Mouse (Mus musculus) liver, embryonic 11.5 days (tissue): ENCODE data around the gene Gm49378. TPM values are rescaled to one million over a fixed set of nuclear protein-coding genes. Genes with fewer than 3 reads are reported as not detected.
A peak's percentile ranks its signal among the peaks of the same experiment; 100 is the strongest.

ENCODE experiments used
- ATAC-seq: fragments of 200-750 bp; cut with Nextera tagmentation; replicated peaks from 2 replicates; pipeline ENCODE4 v1.8.0; 2017; ENCODE audit warnings: moderate number of reproducible peaks, mild to moderate bottlenecking, moderate TSS enrichment, moderate library complexity; ENCODE audit not compliant: low FRiP score
- DNase-seq: peaks from one replicate; pipeline ENCODE4 v3.0.0-alpha.2; 2017; ENCODE audit warnings: low spot score
- H3K27ac ChIP-seq: fragments of 300-500 bp; sonication (generic); 2 replicates; pipeline ENCODE4 v1.5.1; 2014; ENCODE audit warnings: mild to moderate bottlenecking, low read depth, low read length, control low read depth
- H3K27me3 ChIP-seq: fragments of 300-500 bp; sonication (generic); replicated peaks from 2 replicates; pipeline ENCODE4 v1.6.1; 2014; ENCODE audit warnings: low read length, mixed read lengths; ENCODE audit not compliant: control insufficient read depth, insufficient read depth
- H3K36me3 ChIP-seq: fragments of 300-500 bp; sonication (generic); 2 replicates; pipeline ENCODE4 v1.6.1; 2014; ENCODE audit warnings: mild to moderate bottlenecking, low read length, moderate library complexity, mixed read lengths; ENCODE audit not compliant: control insufficient read depth, insufficient read depth
- H3K4me1 ChIP-seq: fragments of 300-500 bp; sonication (generic); replicated peaks from 2 replicates; pipeline ENCODE4 v1.6.1; 2014; ENCODE audit warnings: low read length, mixed read lengths; ENCODE audit not compliant: control insufficient read depth, insufficient read depth
- H3K4me2 ChIP-seq: fragments of 300-500 bp; sonication (generic); 2 replicates; pipeline ENCODE4 v1.6.1; 2014; ENCODE audit warnings: mild to moderate bottlenecking, control low read depth, moderate library complexity
- H3K4me3 ChIP-seq: fragments of 300-500 bp; sonication (generic); 2 replicates; pipeline ENCODE4 v1.5.1; 2014; ENCODE audit warnings: low read depth, low read length, control low read depth
- H3K9ac ChIP-seq: fragments of 300-500 bp; sonication (generic); 2 replicates; pipeline ENCODE4 v1.6.1; 2014; ENCODE audit warnings: low read depth, low read length, control low read depth
- H3K9me3 ChIP-seq: fragments of 300-500 bp; sonication (generic); 2 replicates; pipeline ENCODE4 v1.6.1; 2016; ENCODE audit warnings: low read length, inconsistent platforms, mixed read lengths; ENCODE audit not compliant: control insufficient read depth
- WGBS: fragments of 180-500 bp; shearing (Covaris S2); extraction: QIAGEN DNeasy Blood & Tissue Kit; methylation state at CpG from one replicate; pipeline ENCODE4 v1.1.7; 2014; 5-methylcytosine and 5-hydroxymethylcytosine counted together
- polyA plus RNA-seq: library from polyadenylated mRNA; unstranded; fragments of >200 nt; fragmentation: Nextera tagmentation; extraction: Ambion mirVana; gene quantifications from 2 replicates; pipeline ENCODE4 v1.2.1, GENCODE M21; 2014

The Gm49378 gene
- polyA plus RNA-seq = 2.7 and 2.8 TPM in 2 replicates

- Histone ChIP-seq H3K27ac (no peak within 1 kb of the TSS), H3K9ac (no peak within 1 kb of the TSS), H3K27me3 (no peaks in the 10 kb centered on the region), H3K36me3 (peaks cover 36% of the 10 kb centered on the region), H3K4me1 (peaks cover 20% of the 10 kb centered on the region), H3K9me3 (no peaks in the 10 kb centered on the region), H3K4me2 (no peak within 1 kb of the TSS), H3K4me3 (no peak within 1 kb of the TSS)
- WGBS = 94% methylated on average over 9 of the region's 9 CpGs
- DNase-seq (no peak), ATAC-seq (no peak)
Measured at GRCm38 (mm10) chr14:55637795-55638194, at the start of gene Gm49378. Gene Gm49378, minus strand, starts transcription at chr14:55637895.

DNA sequence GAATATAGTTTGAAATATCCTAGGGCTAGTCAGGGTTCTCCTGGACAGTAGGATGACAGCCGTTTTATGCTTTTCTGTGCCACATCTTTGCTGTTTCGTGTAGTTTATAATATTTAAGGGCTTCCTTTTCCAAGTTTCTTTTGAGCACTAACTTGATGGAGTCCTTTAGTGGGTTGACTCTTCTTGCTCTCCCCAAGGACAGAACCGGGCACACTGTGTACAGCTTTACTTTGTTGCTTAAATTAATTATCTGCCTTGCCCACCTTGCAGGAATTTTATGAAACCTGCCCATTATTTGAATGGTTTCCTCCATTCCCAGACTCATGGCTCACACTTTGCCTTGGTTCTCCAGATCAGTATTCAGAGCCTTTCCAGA, 44.4 kb upstream of the Gm49378 start:
- no peak for DNase-seq
- Histone ChIP-seq H3K9ac (peak overlapping the region; percentile 83), H3K4me1 (no peaks in the 10 kb centered on the region; the same call in 1 of the 2 replicates), H3K9me3 (no peaks in the 10 kb centered on the region), H3K4me2 (peak overlapping the region; percentile 86), H3K4me3 (peak overlapping the region; percentile 76), H3K36me3 (peaks cover 22% of the 10 kb centered on the region), H3K27me3 (no peaks in the 10 kb centered on the region), H3K27ac (peak overlapping the region; percentile 32; the same call in 1 of the 2 replicates)
- ATAC-seq = peak; percentile 3; the same call in 1 of the 2 replicates
- 17% methylated on average over 3 of the region's 3 CpGs for WGBS

DNA sequence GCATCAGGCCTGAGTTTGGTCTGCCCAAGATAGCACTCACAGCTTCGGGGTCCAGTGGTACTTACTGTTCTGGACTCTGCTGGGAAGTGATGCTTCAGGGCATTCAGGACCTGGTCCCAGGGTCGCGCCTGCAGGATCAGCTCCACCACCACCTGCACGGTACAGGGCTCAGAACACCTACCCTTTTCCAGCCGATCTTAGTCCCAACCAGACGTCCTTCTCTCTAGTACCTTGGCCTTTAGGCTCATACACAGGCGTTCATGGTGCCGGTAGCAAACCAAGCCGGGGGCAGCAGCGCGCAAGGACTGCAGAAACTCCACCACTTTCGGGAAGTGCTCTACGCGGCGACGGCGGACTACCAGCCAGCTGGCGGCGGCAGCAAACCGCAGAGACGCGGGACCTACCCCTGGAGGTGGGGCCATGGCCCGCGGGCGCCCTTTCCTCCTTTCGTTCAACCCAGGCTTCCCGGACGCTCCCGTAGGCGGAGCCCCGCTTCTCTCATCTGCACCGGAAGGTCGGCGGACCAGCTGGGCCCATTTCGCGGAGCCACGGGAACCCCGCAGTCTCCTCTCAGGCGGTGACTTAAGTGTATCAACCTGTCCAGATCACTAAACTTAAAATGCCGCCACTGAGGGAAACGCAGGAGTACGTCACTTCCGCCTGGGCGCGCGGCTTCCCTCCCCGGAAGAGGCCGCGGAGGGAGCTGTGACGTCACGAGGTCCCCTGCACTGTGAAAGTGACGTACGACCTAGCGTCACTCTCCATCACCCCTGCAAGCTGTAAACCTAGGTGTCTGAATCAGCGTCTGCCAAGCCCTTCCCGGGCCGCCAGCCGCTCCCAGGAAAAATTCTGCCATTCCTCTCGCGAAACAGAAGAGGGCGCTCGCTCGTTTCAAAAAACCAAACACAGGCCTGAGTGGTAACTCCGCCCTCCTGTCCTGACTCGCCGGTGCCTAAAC, 43.7 kb upstream of the Gm49378 start, which contains the start of gene Tinf2:
TSS of gene Tinf2 (minus strand) at position 661 of the 958 bp plus-strand sequence.
- Histone ChIP-seq H3K27ac (peak within 1 kb of the TSS; percentile 88), H3K4me2 (peak within 1 kb of the TSS; percentile 86), H3K9me3 (no peaks in the 10 kb centered on the region), H3K9ac (peak within 1 kb of the TSS; percentile 83), H3K27me3 (no peaks in the 10 kb centered on the region), H3K4me1 (no peaks in the 10 kb centered on the region; the same call in 1 of the 2 replicates), H3K36me3 (peaks cover 25% of the 10 kb centered on the region), H3K4me3 (peak within 1 kb of the TSS; percentile 76)
- ATAC-seq (peak; percentile 94), DNase-seq (peak; percentile 95)
- WGBS = under 1% methylated on average over 66 of the region's 66 CpGs

DNA sequence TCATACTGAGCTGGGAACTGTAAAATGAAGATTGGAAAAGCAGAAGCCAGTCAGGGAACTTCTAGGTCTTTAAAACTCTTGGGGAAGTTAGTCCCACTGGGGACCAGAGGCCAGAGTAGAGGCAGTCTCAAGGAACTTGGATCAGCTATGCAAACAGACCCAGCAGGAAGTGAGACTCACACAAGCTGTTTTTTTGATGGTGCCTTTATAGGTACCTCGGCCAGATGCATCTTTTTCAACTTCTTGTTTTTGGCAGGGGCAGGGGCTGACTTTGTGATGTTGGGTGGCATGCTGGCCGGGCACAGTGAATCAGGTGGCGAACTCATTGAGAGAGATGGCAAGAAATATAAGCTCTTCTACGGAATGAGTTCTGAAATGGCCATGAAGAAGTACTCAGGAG, 39.9 kb upstream of the Gm49378 start:
- ATAC-seq (no peak), DNase-seq (no peak)
- Histone ChIP-seq H3K4me1 (no peaks in the 10 kb centered on the region; the same call in 1 of the 2 replicates), H3K27ac (no peak overlapping the region), H3K36me3 (peaks cover 32% of the 10 kb centered on the region), H3K4me2 (no peak overlapping the region), H3K9ac (no peak overlapping the region), H3K9me3 (no peaks in the 10 kb centered on the region), H3K27me3 (no peaks in the 10 kb centered on the region), H3K4me3 (no peak overlapping the region)
- 80% methylated on average over 4 of the region's 4 CpGs for WGBS

- DNase-seq (no peak), ATAC-seq (no peak)
- peak overlapping the region; percentile 71 for H3K4me3 ChIP-seq
- H3K4me2 ChIP-seq = peak overlapping the region; percentile 93
- no peaks in the 10 kb centered on the region for H3K27me3 ChIP-seq
- no peaks in the 10 kb centered on the region for H3K9me3 ChIP-seq
- peak overlapping the region; percentile 86 for H3K27ac ChIP-seq
- H3K4me1 ChIP-seq = peaks cover 9% of the 10 kb centered on the region
- peaks cover 15% of the 10 kb centered on the region for H3K36me3 ChIP-seq
- 67% methylated on average over 7 of the region's 7 CpGs for WGBS
- peak overlapping the region; percentile 47 for H3K9ac ChIP-seq
Measured at GRCm38 (mm10) chr14:55672741-55673060, 35.0 kb upstream of the Gm49378 start.

DNA sequence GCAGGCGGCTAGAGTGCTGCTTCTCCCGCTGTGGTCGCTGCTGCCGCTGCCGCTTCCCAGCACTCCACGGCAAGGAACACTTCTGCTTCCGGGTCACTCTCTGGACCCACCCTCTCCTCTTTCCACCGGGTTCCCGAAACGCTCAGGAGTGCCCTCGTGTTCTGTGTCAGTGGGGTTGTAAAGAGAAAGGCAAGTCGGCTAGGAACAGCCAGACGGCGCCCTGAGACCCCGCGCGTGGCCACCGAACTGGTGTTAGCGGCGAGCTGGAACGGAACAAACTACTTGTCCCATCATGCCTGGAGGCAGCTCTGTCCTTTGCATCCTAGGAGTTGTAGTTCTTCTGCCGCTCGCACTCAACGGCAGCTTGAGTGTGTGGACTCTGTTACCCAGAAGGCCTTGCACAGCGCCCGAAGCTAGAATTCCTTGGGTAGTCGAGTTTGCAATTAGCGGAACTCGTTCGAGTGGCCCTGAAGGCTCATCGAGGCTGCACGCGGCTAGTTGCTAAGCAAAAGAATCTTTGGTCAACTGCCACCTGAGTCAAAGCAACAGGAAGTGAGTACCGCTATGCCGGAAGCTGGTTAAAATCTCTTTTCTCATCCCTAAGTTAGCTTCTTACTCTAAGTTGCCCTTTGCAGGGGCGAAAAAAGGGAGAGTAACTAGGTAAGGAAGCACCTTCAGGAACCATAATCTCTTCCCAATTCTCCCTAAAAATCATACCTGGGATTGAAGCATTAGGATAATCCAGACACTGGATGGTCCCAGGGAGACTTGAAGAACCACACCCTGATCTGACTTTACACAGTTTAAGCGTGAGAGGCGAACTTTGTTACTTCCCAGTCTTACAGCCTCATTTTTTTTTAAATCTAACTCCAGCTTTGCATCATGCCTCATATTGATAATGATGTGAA, 34.4 kb upstream of the Gm49378 start, which contains the start of the genes Gmpr2 and Nedd8:
TSS of gene Gmpr2 (plus strand) at position 109 of the 908 bp plus-strand sequence.
TSS of gene Nedd8 (minus strand) at position 292 of the 908 bp plus-strand sequence.
- WGBS = under 1% methylated on average over 38 of the region's 38 CpGs
- peak; percentile 92 for DNase-seq
- peaks cover 11% of the 10 kb centered on the region for H3K36me3 ChIP-seq

GRCm38 (mm10) chr14:55671486-55671832, 33.8 kb upstream of the Gm49378 start:
- peak overlapping the region; percentile 82 for H3K9ac ChIP-seq
- H3K4me2 ChIP-seq = peak overlapping the region; percentile 93
- peak overlapping the region; percentile 86 for H3K27ac ChIP-seq
- peak overlapping the region; percentile 71 for H3K4me3 ChIP-seq
- under 1% methylated on average over 12 of the region's 12 CpGs for WGBS
- no peaks in the 10 kb centered on the region for H3K27me3 ChIP-seq
- H3K4me1 ChIP-seq = peaks cover 9% of the 10 kb centered on the region
- DNase-seq (no peak), ATAC-seq (peak; percentile 42)
- H3K36me3 ChIP-seq = peaks cover 9% of the 10 kb centered on the region; the same call in 1 of the 2 replicates
- H3K9me3 ChIP-seq = no peaks in the 10 kb centered on the region

More for the DNA sequence above, 34.4 kb upstream of the Gm49378 start, which contains the start of the genes Gmpr2 and Nedd8:
- H3K4me1 ChIP-seq = peaks cover 9% of the 10 kb centered on the region
- peak within 1 kb of the TSS; percentile 82 for H3K9ac ChIP-seq
- peak within 1 kb of the TSS; percentile 86 for H3K27ac ChIP-seq
- peak within 1 kb of the TSS; percentile 93 for H3K4me2 ChIP-seq
- H3K4me3 ChIP-seq = peak within 1 kb of the TSS; percentile 71
- H3K9me3 ChIP-seq = no peaks in the 10 kb centered on the region
- H3K27me3 ChIP-seq = no peaks in the 10 kb centered on the region
- ATAC-seq = peak; percentile 98

DNA sequence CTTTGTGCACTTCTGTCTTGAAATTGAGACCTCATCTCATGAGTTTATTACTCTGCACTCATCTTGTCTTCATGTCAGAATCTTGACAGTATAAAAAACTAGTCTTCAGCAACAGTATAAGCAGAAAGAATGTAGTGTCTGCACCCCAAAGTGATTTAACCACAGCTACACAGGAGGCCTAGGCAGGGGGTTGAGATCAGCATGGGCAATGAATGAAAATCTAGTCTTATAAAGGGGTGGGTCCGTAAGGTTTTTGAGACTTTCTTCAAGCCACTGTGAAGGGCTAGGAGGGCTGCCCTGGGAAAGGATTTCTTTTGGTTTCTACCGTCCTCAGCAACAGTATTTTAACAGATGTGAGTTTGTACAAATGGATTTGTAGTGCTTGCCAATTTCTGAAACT, 22.9 kb upstream of the Gm49378 start:
- WGBS = 59% methylated on average over 2 of the region's 2 CpGs
- ATAC-seq (peak; percentile 13; the same call in 1 of the 2 replicates), DNase-seq (no peak)
- peaks cover 10% of the 10 kb centered on the region; the same call in 1 of the 2 replicates for H3K36me3 ChIP-seq
- H3K4me1 ChIP-seq = peaks cover 8% of the 10 kb centered on the region; the same call in 1 of the 2 replicates
- peak overlapping the region; percentile 71 for H3K4me3 ChIP-seq
- H3K9ac ChIP-seq = no peak overlapping the region
- H3K4me2 ChIP-seq = peak overlapping the region; percentile 64
- no peaks in the 10 kb centered on the region for H3K9me3 ChIP-seq
- H3K27me3 ChIP-seq = no peaks in the 10 kb centered on the region
- H3K27ac ChIP-seq = no peak overlapping the region
